Mouse (Mus musculus) large intestine, adult 2 months (tissue): Measurements from ENCODE around the gene Trdn. TPM values are rescaled to one million over a fixed set of nuclear protein-coding genes. Genes with fewer than 3 reads are reported as not detected.

ENCODE experiments used
- DNase-seq: peaks from one replicate; pipeline ENCODE4 v3.0.0-alpha.2; 2012; ENCODE audit warnings: low read depth, low spot score
- WGBS: fragments of 180-500 bp; shearing (Covaris S2); methylation state at CpG from one replicate; pipeline ENCODE4 v1.1.7; 2018; 5-methylcytosine and 5-hydroxymethylcytosine counted together
- polyA plus RNA-seq: library from polyadenylated mRNA; depleted of rRNA; stranded (reverse); fragments of >200 nt; gene quantifications from 2 replicates; pipeline ENCODE4 v1.2.3, GENCODE M21; 2012; rRNA removed

The Trdn gene
- polyA plus RNA-seq, result not detected in 2 replicates

DNA sequence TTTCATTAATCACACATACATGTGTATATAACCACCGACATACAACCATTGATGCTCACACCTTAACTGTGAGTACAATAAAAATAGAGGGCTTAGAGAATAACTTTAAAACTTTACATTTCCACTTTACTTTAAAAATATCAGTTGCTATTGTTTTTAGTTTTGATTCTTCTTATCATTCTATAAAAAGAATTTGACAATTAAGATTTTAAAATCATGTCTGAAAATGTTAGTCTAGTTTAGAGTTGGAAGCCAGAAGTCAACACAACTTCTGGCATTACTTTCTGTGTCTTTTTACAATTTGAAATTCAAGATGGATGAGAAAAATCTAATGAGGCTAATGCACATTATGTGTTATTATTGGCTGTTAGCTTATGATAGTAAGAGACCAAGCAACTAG, at the start of gene Trdn:
Gene Trdn, plus strand, starts transcription at position 301 of the 400 bp plus-strand sequence.
- WGBS, result 77% methylated on average over 1 of the region's 1 CpGs
- DNase-seq, result no peak

DNA sequence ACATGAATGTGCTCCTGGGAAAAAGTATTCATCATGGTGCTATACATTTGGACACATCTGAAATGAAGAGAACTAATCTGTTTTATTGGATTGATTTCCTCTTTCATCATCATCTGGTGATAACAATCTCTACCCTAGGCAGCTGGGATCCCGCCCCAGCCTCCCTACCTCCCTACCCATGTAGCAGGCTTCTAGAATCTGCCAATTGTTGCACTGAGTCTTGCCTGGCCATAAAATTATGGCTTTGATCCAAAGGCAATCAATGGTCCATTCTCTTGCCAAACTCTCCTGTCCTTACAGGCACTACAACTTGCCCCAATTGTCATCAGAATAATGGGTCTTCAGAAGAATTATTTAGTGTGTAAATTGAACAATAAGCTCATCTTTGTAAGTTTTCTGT, 19.6 kb upstream of the Trdn start:
- no peak for DNase-seq
- WGBS, result 36% methylated on average over 1 of the region's 1 CpGs

DNA sequence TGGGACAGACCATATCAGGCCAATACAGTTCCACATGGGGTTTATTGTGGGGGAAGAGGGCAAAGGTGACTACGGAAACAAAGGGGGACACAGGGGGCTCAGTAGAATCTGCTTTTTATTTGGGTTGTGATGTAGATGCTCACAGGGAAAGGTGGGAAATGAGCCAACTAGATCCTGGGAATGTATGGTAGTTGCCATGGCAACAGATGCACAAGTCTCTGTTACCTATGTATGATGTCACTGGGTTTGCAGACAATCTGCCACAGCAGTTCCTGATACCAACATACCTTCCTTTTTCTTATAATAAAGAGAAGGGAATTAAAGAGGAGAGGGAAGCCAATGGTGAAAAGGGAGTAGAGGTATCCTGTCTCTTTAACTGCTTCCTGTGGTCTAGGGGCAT, 14.8 kb upstream of the Trdn start:
- WGBS, result 84% methylated on average over 1 of the region's 1 CpGs
- no peak for DNase-seq

DNA sequence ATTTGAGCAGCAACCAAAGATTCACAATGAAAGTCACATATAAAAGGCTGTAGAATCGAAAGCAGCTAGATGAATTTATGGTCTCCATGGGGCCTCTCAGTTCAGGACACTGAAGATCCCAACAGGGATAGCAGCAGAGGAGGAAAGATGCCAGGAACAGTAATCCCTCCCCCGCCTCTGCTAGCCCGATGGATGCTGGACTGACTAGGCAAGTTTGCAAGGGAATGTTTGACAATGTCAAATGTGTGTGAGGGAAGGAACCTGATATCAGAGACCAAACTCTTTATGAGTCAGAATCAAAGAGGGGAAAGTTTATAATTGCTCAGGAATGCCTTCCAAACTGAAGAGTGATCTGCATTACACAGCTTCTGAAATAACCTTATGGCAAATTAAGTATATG, 7.2 kb upstream of the Trdn start:
- no peak for DNase-seq

DNA sequence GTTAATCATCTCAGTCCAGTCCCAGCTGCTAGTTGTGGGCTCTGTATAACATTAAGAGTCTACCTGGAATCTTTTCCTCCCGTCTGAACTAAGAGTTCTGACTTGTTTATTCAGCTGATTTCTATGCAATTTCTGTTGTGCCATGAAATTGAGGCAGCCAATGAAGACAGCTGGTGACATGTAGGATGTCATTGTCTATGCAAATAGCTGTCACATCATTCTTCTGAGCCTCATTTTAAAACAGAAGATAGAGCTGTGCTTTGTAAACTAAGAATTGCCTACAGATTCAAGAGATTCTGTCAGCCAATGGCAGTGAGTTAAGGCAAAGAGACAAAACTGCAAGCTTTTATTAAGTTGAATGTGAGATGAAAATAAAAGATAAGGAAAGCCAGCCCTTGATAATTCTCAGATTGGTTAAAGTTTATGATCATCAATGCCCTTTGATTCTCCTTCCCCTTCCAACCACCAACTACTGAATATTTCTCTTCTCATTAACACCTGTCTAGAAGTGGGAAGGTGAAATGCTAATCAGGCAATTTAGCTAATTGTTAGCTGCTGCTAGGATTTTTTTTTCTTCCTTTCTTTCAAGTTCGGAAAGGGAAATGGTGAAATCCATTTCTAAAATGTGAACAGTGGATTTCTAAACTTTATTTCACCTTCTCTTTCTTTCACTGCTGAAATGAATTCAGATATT, 1.9 kb downstream of the Trdn start:
- DNase-seq, result no peak
- WGBS, result 55% methylated on average over 2 of the region's 2 CpGs

More for the DNA sequence above, 7.2 kb upstream of the Trdn start:
- WGBS, result 56% methylated on average over 3 of the region's 3 CpGs

DNA sequence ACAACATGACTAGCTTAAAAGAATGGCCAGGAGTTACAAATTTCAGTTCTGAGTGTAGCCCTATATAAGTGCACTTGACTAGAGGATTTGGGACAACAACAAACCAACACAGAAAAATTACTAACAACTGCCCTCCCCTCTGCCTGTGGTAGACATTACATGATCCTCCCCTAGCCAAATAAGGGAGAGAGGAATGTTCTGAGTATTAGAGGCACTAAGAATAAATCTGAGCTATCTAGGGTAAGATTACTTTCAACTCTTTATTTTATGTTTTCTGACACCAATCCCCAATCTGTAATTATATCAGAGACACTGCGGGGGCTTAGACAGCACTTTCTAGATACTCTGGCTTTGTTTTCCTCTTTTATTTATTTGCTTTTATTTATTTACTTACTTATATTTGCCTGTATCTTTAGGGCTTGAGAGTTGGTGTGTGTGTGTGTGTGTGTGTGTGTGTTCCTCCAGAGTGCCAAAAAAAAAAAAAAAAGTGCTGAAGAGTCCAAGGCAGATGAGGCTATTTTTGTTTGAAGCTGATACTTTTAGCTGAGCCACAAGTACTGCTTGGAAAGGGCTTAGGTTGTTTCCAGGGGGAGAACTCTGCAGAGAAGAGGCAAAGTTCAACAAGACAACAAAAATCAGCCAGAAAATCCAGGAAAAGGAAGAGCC, 2.7 kb downstream of the Trdn start:
- WGBS, result 84% methylated on average over 1 of the region's 1 CpGs
- DNase-seq, result no peak

DNA sequence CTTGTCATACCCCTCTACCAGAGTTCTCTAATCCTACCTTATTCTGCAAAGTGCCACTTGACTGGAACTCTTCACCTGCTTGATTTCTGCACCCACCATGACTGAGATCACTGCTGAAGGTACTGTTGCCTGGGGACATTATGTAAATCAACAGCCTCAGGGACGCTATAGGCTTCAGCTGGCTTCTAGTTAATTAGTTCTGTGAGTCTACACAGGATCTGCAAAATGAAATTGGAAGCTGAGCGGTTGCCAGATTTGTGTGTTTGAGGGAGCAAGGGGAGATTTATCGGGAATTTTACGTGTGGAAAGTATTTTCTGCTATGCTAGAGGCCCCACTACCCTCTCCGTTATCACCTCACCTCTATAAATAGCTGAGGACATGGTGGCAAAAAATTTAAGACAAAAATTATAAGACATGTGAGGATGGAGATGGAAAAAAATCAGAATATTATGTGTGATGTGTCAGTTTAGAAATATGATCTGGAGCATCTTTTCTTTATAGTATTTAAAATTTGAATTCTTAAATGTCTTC, 3.3 kb downstream of the Trdn start:
- WGBS, result 67% methylated on average over 5 of the region's 5 CpGs
- DNase-seq, result no peak

DNA sequence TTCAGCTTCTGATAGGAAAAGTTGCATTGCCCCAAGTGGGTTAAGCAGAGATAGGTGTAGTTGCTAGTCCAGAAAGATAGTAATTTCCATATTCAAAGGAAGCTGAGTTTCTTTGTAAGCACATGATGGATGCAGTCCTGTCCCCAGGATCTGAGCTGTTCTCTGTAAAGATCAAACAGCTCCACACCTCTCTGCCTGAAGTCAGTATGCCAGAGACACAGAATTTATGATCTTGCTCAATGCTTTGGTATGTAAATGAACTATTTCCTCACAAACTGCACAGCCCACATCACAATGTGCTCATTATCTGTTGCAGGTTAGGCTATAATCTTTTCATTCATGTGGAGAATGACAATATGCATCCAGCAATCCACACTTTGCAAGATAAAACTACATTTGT, 8.0 kb downstream of the Trdn start:
- DNase-seq, result no peak

DNA sequence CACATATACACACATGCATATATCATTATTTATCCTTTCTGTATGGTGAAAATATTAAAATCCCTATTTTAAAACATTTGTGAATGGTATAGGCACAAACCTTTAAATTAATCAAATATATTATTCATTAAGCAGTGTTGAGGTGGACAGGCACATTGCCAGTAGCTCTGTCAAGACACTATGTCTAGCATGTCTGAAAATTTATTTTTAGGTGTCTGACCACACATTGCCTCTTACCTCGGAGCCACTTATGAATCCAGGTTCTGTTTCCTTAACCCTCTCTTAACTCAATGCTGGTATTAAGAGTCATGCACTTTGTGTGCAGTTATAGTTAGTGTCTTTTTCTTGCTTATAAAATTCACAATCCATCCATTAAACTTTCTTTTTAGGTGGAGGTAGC, 12.0 kb downstream of the Trdn start:
- no peak for DNase-seq
- WGBS, result 57% methylated on average over 1 of the region's 1 CpGs

DNA sequence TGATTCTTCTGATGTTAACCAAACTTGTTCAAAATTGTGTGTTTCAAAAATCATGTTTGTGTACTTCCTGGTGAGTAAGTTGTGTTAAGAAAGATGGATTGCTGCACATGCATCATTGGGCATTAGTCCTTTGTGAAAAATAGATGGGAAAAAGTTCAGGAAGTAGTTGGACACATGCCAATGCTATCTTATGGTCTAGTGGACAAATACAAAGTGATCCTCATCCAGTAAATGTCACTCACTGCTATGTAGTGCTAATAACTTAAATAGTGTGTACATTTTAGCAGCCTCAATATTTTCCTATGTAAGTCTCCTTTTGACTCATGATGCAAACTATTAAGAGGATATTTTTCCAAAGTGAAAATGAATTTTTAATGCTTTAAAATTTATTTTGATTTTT, 27.6 kb downstream of the Trdn start:
- no peak for DNase-seq

DNA sequence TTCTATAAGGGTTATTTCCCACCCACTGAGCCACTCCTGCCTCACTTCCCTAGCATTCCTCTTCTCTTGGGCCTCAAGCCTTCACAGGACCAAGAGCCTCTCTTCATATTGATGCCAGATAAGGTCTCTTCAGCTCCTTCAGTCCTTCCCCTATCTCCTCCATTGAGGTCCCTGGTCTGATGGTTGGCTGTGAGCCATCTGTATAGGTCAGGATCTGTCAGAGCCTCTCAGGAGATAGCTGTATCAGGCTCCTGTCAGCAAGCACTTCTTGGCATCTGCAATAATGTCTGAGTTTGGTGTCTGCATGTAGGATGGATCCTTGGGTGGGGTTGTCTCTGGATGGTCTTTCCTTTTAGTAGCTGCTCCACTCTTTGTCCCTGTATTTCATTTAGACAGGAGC, 42.7 kb downstream of the Trdn start:
- DNase-seq, result no peak

DNA sequence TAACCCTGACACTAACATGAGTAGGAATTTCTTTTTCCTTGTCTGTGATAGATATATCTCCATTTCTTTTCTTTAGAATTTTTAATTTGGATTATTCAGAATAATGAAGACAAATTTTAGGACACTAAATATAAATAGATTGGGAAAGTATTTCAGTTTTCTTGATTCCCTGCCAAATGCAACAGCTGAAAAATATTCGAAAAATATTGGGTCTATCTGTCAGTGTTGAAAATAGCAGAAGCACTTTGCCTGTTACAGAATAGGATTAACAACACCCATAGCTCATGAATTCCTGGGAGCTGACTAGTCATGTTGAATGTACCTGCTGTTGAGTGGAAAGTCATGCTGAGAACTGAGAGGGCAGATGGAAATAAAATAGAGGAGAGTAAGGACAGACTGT, 64.6 kb downstream of the Trdn start:
- DNase-seq, result no peak
- 56% methylated on average over 1 of the region's 1 CpGs for WGBS

DNA sequence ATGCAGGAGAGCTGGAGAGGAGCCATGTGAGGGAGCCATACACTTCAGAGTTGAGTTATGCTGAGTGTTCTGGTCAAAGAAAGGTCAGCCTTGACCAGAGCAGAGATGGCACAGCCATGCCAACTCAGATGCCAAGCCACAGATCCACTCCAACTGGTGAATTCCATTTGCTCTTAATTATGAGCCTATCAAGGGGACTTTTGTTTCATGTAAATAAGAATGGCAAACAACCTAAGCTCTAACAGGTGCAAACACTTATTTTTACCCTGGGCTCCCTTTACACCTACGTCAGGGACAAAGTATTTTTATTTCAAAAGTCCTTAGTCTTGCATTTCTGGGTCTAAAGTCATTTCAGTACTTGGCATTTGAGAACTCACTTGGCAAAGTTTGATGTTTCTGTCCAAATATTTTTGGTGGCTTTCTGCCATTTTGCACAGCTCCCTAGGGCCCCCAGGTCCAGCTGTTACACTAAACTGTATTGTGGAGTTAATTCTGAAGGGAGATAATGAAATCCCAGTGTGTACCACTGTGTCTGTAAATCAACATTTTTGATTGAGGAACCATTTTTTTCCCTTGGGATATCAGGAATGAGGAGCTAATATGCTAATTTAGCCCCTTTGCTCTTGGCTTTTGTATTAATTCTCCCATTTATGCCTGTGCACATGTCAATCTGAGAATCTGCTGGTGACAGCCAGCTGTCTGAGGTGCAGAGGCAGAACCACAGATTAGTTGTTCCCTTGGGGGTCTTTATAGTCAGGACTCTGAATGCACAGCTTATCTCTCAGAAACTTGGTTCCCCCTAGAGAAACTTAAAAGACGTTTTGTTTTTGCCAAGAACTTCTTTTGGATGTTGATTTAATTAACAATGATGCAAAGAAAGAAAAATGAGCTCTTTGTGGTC, 99.6 kb downstream of the Trdn start:
- DNase-seq, result no peak
- 42% methylated on average over 2 of the region's 2 CpGs for WGBS

DNA sequence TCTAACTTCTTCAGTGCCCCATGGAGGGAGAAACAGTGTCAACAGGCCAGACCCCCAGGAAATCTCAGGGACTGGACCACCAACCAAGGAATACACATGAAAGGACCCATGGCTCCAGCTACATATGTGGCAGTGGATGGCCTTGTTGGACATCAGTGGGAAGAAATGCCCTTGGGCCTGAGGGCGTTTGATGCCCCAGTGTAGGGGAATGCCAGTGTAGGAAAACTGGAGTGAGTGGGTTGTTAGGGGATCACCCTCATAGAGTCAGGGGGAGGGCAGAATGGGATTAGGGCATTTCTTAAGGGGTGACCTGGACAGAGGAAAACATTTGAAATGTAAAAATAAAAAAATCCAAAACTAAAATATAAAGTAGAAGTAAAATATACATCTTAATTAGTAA, 108.7 kb downstream of the Trdn start:
- WGBS, result 56% methylated on average over 1 of the region's 1 CpGs

DNA sequence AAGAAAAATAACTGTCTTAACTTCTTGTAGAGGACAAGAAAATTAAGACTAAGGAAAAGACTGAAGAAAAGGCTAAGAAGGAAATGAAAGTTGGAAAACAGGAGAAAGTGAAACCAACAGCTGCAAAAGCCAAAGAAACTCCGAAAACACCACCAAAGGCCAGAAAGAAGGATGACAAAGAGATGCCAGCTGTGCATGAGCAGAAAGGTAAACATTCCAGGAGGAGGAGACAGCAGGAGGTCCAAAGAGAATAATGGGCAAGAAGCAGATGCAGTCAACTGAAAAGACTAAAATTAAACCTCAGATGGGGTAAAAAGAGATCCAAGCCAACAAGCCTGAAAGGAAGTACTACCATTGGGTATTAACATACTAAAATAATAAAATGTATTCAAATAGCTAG, 115.6 kb downstream of the Trdn start:
- WGBS, result 38% methylated on average over 1 of the region's 1 CpGs
- DNase-seq, result no peak

More for the DNA sequence above, 108.7 kb downstream of the Trdn start:
- no peak for DNase-seq

DNA sequence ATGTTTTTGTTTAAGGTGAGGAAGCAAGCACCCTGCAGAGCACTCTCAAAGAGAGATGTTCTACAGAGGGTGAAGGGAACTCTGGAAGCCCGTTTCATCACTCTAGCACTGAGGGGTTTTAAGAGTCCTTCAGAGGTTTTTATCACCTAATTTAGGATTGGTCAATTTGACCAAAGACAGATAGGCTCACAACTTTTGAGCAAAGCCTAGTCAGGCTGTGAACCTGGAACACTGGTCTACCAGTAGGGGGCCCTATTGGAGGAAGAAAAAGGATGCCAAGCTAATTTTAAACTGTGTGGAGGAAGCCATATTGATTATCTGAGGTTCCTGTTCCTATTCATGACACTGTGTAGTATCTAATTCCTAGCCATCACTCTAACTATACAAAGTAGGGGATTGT, 117.9 kb downstream of the Trdn start:
- WGBS, result 52% methylated on average over 1 of the region's 1 CpGs
- no peak for DNase-seq

DNA sequence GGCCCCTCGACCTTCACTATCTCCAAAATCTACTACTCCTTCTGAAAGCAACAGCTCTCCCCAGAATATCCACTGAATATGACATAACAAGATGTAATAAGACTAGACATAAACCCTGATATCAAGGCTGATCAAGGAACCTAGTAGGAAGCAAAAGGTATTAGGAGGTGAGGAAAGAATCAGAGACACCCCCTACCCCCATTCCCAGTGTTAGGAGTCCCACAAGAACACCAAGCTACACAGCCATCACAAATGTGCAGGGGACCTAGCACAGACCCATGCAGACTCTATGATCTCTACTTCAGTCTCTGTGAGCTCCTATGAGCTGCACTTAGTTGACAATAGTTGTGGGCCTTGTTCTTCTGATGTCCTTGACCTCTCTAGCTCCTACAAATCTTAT, 130.1 kb downstream of the Trdn start:
- no peak for DNase-seq
- 48% methylated on average over 1 of the region's 1 CpGs for whole genome bisulfite sequencing

DNA sequence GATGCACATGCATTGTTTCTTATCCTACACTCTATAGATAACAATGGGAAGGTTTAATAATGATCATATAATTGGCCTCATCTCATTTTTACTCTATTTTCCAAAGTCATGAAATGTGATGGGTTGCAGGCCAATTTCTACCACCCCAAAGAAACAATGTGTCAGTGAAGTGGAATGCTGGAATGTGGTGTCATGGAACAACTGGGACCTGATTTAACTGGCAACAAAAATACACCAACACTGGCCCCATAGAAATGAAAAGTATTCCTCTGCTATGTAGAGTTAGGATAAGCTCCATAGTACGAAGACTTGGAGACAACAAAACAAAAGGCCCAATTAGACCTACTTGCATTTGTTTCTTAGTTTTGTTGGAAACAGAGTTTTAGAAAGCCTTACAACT, 173.6 kb downstream of the Trdn start:
- WGBS, result 62% methylated on average over 1 of the region's 1 CpGs
- DNase-seq, result no peak

DNA sequence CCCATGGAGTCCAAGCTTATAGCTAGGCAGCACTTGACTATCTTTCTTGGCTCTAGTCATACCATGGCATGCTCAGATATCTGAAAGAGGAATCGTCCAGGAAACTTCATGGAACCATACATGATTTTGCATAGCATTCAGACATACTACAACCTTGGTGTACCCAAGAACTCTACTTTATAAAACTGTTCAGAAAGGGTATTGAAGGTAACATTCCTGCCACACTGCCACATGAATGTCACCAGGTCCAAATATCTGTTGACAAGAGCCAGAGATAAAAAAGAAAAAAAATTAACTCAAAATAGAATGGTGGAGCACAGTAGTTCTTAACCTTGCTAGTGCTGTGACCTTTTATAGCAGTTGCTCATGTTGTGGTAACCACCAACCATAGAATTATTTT, 175.8 kb downstream of the Trdn start:
- DNase-seq, result no peak
- 39% methylated on average over 1 of the region's 1 CpGs for WGBS

DNA sequence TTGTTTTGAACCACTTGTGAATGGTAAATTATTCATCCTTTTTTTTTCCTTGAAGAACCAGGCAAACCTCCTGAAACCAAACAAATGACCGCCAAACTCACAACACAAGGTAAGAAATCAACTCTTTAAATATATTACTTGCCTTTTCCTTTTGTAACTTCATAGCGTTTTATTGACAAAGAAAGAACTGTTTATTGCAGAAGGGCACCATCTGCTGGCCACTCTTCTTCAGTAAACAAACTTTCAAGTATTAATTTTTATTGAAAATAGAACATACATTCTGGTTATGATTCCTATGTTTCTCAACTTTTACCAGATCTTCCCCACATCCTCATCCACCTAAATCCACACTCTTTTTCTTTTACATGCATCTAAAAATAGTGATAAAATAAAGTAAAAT, 224.6 kb downstream of the Trdn start:
- no peak for DNase-seq
- 30% methylated on average over 2 of the region's 2 CpGs for WGBS

DNA sequence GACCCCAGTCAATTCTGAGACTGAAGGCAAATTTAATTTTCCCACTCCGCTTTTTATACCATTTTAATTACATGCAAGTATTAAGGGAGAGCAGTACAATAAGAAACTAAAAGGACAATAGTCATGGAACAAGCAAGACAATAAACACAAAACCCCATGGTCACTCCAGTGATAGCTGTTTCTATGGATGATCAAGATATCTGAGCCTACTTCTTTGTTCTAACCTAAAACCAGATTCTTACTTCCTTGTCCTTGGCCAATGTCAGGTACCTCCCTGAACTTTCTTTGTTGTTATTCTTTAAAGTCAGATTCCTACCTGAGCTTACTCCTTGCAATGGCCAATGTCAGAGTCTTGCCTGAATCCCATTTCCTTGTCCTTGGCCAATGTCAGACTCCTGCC, 272.7 kb downstream of the Trdn start:
- DNase-seq, result no peak
- WGBS, result 79% methylated on average over 1 of the region's 1 CpGs
